Mouse (Mus musculus) monocyte, adult 5-6 weeks (primary cell): ENCODE data around the gene Zfyve9. TPM values are rescaled to one million over a fixed set of nuclear protein-coding genes. Genes with fewer than 3 reads are reported as not detected.
A peak's percentile ranks its signal among the peaks of the same experiment; 100 is the strongest.
"Not testable (repeated sequence)": the region's sequence is repeated elsewhere in the genome, so short reads cannot be mapped to it uniquely, and the experiment has no call there.

Experiments
- ATAC-seq: fragments of 153-309, 156-312 bp; replicated peaks from 2 replicates; pipeline ENCODE4 v1.8.0; 2017; ENCODE audit warnings: mild to moderate bottlenecking; ENCODE audit not compliant: low TSS enrichment, insufficient number of reproducible peaks, severe bottlenecking, poor library complexity, low FRiP score
- total RNA-seq: library from RNA; stranded (forward); fragments of 200-1000, 200-491, 200-594 nt; gene quantifications from 3 replicates; pipeline ENCODE4 v1.2.3, GENCODE M21; 2017

Zfyve9 gene
- total RNA-seq, 1 experiment from 2014 or later: 117 TPM

GRCm38 (mm10) chr4:108731582-108731981 is 49.0 kb downstream of the Zfyve9 start:
- no peak for ATAC-seq

GRCm38 (mm10) chr4:108730450-108730849 is 50.1 kb downstream of the Zfyve9 start:
- no peak for ATAC-seq

- ATAC-seq: no peak
Measured at GRCm38 (mm10) chr4:108724102-108724501, 56.5 kb downstream of the Zfyve9 start.

GRCm38 (mm10) chr4:108721245-108721784 is 59.3 kb downstream of the Zfyve9 start:
- ATAC-seq: no peak

- ATAC-seq: no peak
Measured at GRCm38 (mm10) chr4:108719349-108719748, 61.2 kb downstream of the Zfyve9 start, which contains the start of gene 3110021N24Rik. TSS of gene 3110021N24Rik (plus strand) at chr4:108719649.

- no peak for ATAC-seq
Measured at GRCm38 (mm10) chr4:108708209-108708608, 72.4 kb downstream of the Zfyve9 start.

GRCm38 (mm10) chr4:108696934-108697333 is 83.7 kb downstream of the Zfyve9 start:
- ATAC-seq: peak; percentile 53; the same call in 1 of the 2 replicates

GRCm38 (mm10) chr4:108691469-108691868 is 89.1 kb downstream of the Zfyve9 start:
- no peak for ATAC-seq

- no peak for ATAC-seq
Measured at GRCm38 (mm10) chr4:108690479-108690878, 90.1 kb downstream of the Zfyve9 start.

GRCm38 (mm10) chr4:108687098-108687497 is 93.5 kb downstream of the Zfyve9 start:
- not testable (repeated sequence) for ATAC-seq

- ATAC-seq: no peak
Measured at GRCm38 (mm10) chr4:108686156-108686555, 94.4 kb downstream of the Zfyve9 start.

- no peak for ATAC-seq
Measured at GRCm38 (mm10) chr4:108664407-108664806, 116.2 kb downstream of the Zfyve9 start.

- ATAC-seq: no peak
Measured at GRCm38 (mm10) chr4:108638752-108639151, 141.8 kb downstream of the Zfyve9 start.

GRCm38 (mm10) chr4:108637721-108638120 is 142.9 kb downstream of the Zfyve9 start:
- ATAC-seq: no peak

- ATAC-seq: no peak
Measured at GRCm38 (mm10) chr4:108635101-108635500, 145.5 kb downstream of the Zfyve9 start.

- no peak for ATAC-seq
Measured at GRCm38 (mm10) chr4:108634696-108635095, 145.9 kb downstream of the Zfyve9 start.

GRCm38 (mm10) chr4:108633703-108634102 is 146.9 kb downstream of the Zfyve9 start:
- ATAC-seq: no peak

- ATAC-seq: no peak
Measured at GRCm38 (mm10) chr4:108631616-108632015, 149.0 kb downstream of the Zfyve9 start.

- ATAC-seq: no peak
Measured at GRCm38 (mm10) chr4:108630096-108630495, 150.5 kb downstream of the Zfyve9 start.

GRCm38 (mm10) chr4:108629363-108629880 is 151.2 kb downstream of the Zfyve9 start:
- no peak for ATAC-seq

- no peak for ATAC-seq
Measured at GRCm38 (mm10) chr4:108627066-108627465, 153.5 kb downstream of the Zfyve9 start.
